Comparison of ENCODE assay signal across 15 mouse cellular contexts in genomic region chr10:78127931-78128330, GRCm38 (mm10).
"Had no signal": no experiment of that assay in that cellular context is flagged by ENCODE, and none has a peak within 500 bp of the region (broad histone marks: within the 10 kb centered on the region; RNA-seq: fewer than 3 reads in every experiment).

No protein-coding gene starts in this region.

- H3K9ac ChIP-seq: intestine, embryonic 15.5 days; limb, embryonic 12.5 days; liver, embryonic 14.5 days; neural tube, embryonic 15.5 days had no signal

- H3K4me2 ChIP-seq: intestine, embryonic 15.5 days; limb, embryonic 12.5 days; neural tube, embryonic 15.5 days had no signal

- H3K36me3 ChIP-seq: intestine, embryonic 15.5 days; limb, embryonic 12.5 days; midbrain, embryonic 10.5 days; neural tube, embryonic 15.5 days had no signal

- H3K4me3 ChIP-seq: intestine, embryonic 15.5 days; limb, embryonic 12.5 days; midbrain, embryonic 10.5 days; myocyte; neural tube, embryonic 15.5 days had no signal

- H3K9me3 ChIP-seq: intestine, embryonic 15.5 days; limb, embryonic 12.5 days; midbrain, embryonic 10.5 days; neural tube, embryonic 15.5 days had no signal

- H3K4me1 ChIP-seq: midbrain, embryonic 10.5 days had no signal

- ATAC-seq: intestine, embryonic 15.5 days had no signal

- DNase-seq: layer of hippocampus, adult 9-11 months; layer of hippocampus, postnatal 36 days; lung, adult 2 months; lung, postnatal 36 days; midbrain, embryonic 14.5 days; right cerebral cortex, adult 18-20 months; right cerebral cortex, postnatal 25 days; thymus, adult 18-20 months; thymus, postnatal 14 days had no signal

- H3K27ac ChIP-seq: intestine, embryonic 15.5 days; limb, embryonic 12.5 days; liver, embryonic 14.5 days; midbrain, embryonic 10.5 days; neural tube, embryonic 15.5 days had no signal

- H3K27me3 ChIP-seq: intestine, embryonic 15.5 days; limb, embryonic 12.5 days; neural tube, embryonic 15.5 days had no signal
